Mouse (Mus musculus): Measurements from ENCODE around the gene Lrrc29. TPM values are rescaled to one million over a fixed set of nuclear protein-coding genes. Genes with fewer than 3 reads are reported as not detected.
A peak's percentile ranks its signal among the peaks of the same experiment; 100 is the strongest.

Gene Lrrc29
- polyA plus RNA-seq, 1 experiment from 2014 or later = 2.0 TPM

- H3K9ac ChIP-seq (ENCODE audit: low read length) = peak within 1 kb of the TSS; percentile 80
- H3K4me3 ChIP-seq (ENCODE audit: low read depth, low read length) = peak within 1 kb of the TSS; percentile 63
- no peaks in the 10 kb centered on the region for H3K36me3 ChIP-seq (ENCODE audit: control insufficient read depth, insufficient read depth, low read length)
- peaks cover 8% of the 10 kb centered on the region for H3K4me1 ChIP-seq (replicated peaks; ENCODE audit: control insufficient read depth, insufficient read depth, low read length)
- H3K9me3 ChIP-seq (ENCODE audit: control insufficient read depth, low read length) = no peaks in the 10 kb centered on the region
- DNase-seq (ENCODE audit: low spot score) (peak; percentile 97), ATAC-seq (replicated peaks; ENCODE audit: low FRiP score) (peak; percentile 91)
- H3K27me3 ChIP-seq (ENCODE audit: control insufficient read depth, insufficient read depth, low read length) = no peaks in the 10 kb centered on the region
- peak within 1 kb of the TSS; percentile 78 for H3K4me2 ChIP-seq (ENCODE audit: low read depth, low read length, severe bottlenecking)
- WGBS = under 1% methylated on average over 53 of the region's 53 CpGs
- H3K27ac ChIP-seq (ENCODE audit: low read depth, low read length) = peak within 1 kb of the TSS; percentile 59
Observed at GRCm38 (mm10) chr8:105347428-105348221, 21.5 kb upstream of the Lrrc29 start, which contains the start of gene Fhod1. Fhod1 (minus strand) TSS chr8:105347953.

GRCm38 (mm10) chr8:105346611-105347427 is 20.7 kb upstream of the Lrrc29 start:
- Histone ChIP-seq H3K27me3 (ENCODE audit: control insufficient read depth, insufficient read depth, low read length) (no peaks in the 10 kb centered on the region), H3K27ac (ENCODE audit: low read depth, low read length) (no peak overlapping the region), H3K9ac (ENCODE audit: low read length) (peak overlapping the region; percentile 64), H3K4me2 (ENCODE audit: low read depth, low read length, severe bottlenecking) (peak overlapping the region; percentile 78), H3K9me3 (ENCODE audit: control insufficient read depth, low read length) (no peaks in the 10 kb centered on the region), H3K4me1 (replicated peaks; ENCODE audit: control insufficient read depth, insufficient read depth, low read length) (peaks cover 8% of the 10 kb centered on the region), H3K36me3 (ENCODE audit: control insufficient read depth, insufficient read depth, low read length) (no peaks in the 10 kb centered on the region), H3K4me3 (ENCODE audit: low read depth, low read length) (peak overlapping the region; percentile 63)
- DNase-seq (ENCODE audit: low spot score) = peak; percentile 76
- WGBS = 1% methylated on average over 33 of the region's 34 CpGs
- peak; percentile 11 for ATAC-seq (replicated peaks; ENCODE audit: low FRiP score)

- Histone ChIP-seq H3K9ac (ENCODE audit: low read length) (no peak overlapping the region), H3K4me3 (ENCODE audit: low read depth, low read length) (no peak overlapping the region), H3K4me2 (ENCODE audit: low read depth, low read length, severe bottlenecking) (no peak overlapping the region), H3K27ac (ENCODE audit: low read depth, low read length) (no peak overlapping the region), H3K9me3 (ENCODE audit: control insufficient read depth, low read length) (no peaks in the 10 kb centered on the region), H3K4me1 (replicated peaks; ENCODE audit: control insufficient read depth, insufficient read depth, low read length) (peaks cover 8% of the 10 kb centered on the region), H3K27me3 (ENCODE audit: control insufficient read depth, insufficient read depth, low read length) (no peaks in the 10 kb centered on the region), H3K36me3 (ENCODE audit: control insufficient read depth, insufficient read depth, low read length) (no peaks in the 10 kb centered on the region)
- no peak for ATAC-seq (replicated peaks; ENCODE audit: low FRiP score)
- DNase-seq (ENCODE audit: low spot score) = peak; percentile 40
- WGBS = 71% methylated on average over 7 of the region's 7 CpGs
Observed at GRCm38 (mm10) chr8:105345061-105345975, 19.2 kb upstream of the Lrrc29 start.

GRCm38 (mm10) chr8:105343791-105344574 is 17.9 kb upstream of the Lrrc29 start:
- no peaks in the 10 kb centered on the region for H3K36me3 ChIP-seq (ENCODE audit: control insufficient read depth, insufficient read depth, low read length)
- no peak for DNase-seq (ENCODE audit: low spot score)
- H3K27me3 ChIP-seq (ENCODE audit: control insufficient read depth, insufficient read depth, low read length) = no peaks in the 10 kb centered on the region
- WGBS = 79% methylated on average over 6 of the region's 8 CpGs
- no peak overlapping the region for H3K27ac ChIP-seq (ENCODE audit: low read depth, low read length)
- no peak overlapping the region for H3K4me3 ChIP-seq (ENCODE audit: low read depth, low read length)
- no peak for ATAC-seq (replicated peaks; ENCODE audit: low FRiP score)
- H3K4me1 ChIP-seq (replicated peaks; ENCODE audit: control insufficient read depth, insufficient read depth, low read length) = peaks cover 8% of the 10 kb centered on the region
- H3K9me3 ChIP-seq (ENCODE audit: control insufficient read depth, low read length) = no peaks in the 10 kb centered on the region
- H3K4me2 ChIP-seq (ENCODE audit: low read depth, low read length, severe bottlenecking) = no peak overlapping the region
- no peak overlapping the region for H3K9ac ChIP-seq (ENCODE audit: low read length)

- no peak overlapping the region for H3K4me2 ChIP-seq (ENCODE audit: low read depth, low read length, severe bottlenecking)
- H3K4me3 ChIP-seq (ENCODE audit: low read depth, low read length) = no peak overlapping the region
- no peak overlapping the region for H3K9ac ChIP-seq (ENCODE audit: low read length)
- no peaks in the 10 kb centered on the region for H3K27me3 ChIP-seq (ENCODE audit: control insufficient read depth, insufficient read depth, low read length)
- DNase-seq (ENCODE audit: low spot score) = no peak
- no peaks in the 10 kb centered on the region for H3K36me3 ChIP-seq (ENCODE audit: control insufficient read depth, insufficient read depth, low read length)
- no peaks in the 10 kb centered on the region for H3K9me3 ChIP-seq (ENCODE audit: control insufficient read depth, low read length)
- no peak overlapping the region for H3K27ac ChIP-seq (ENCODE audit: low read depth, low read length)
- no peak for ATAC-seq (replicated peaks; ENCODE audit: low FRiP score)
- 81% methylated on average over 4 of the region's 4 CpGs for WGBS
- H3K4me1 ChIP-seq (replicated peaks; ENCODE audit: control insufficient read depth, insufficient read depth, low read length) = peaks cover 5% of the 10 kb centered on the region; the same call in 1 of the 2 replicates
Observed at GRCm38 (mm10) chr8:105342768-105343167, 16.7 kb upstream of the Lrrc29 start.

- H3K4me2 ChIP-seq (ENCODE audit: low read depth, low read length, severe bottlenecking) = no peak overlapping the region
- no peak overlapping the region for H3K27ac ChIP-seq (ENCODE audit: low read depth, low read length)
- H3K9me3 ChIP-seq (ENCODE audit: control insufficient read depth, low read length) = no peaks in the 10 kb centered on the region
- no peak for ATAC-seq (replicated peaks; ENCODE audit: low FRiP score)
- H3K27me3 ChIP-seq (ENCODE audit: control insufficient read depth, insufficient read depth, low read length) = no peaks in the 10 kb centered on the region
- peak; percentile 15 for DNase-seq (ENCODE audit: low spot score)
- WGBS = 53% methylated on average over 8 of the region's 8 CpGs
- H3K4me1 ChIP-seq (replicated peaks; ENCODE audit: control insufficient read depth, insufficient read depth, low read length) = 0 out of 2 replicates have a peak, but pooled peaks cover 2% of the 10 kb centered on the region
- H3K36me3 ChIP-seq (ENCODE audit: control insufficient read depth, insufficient read depth, low read length) = no peaks in the 10 kb centered on the region
- no peak overlapping the region for H3K9ac ChIP-seq (ENCODE audit: low read length)
- no peak overlapping the region for H3K4me3 ChIP-seq (ENCODE audit: low read depth, low read length)
Observed at GRCm38 (mm10) chr8:105341399-105341798, 15.3 kb upstream of the Lrrc29 start.

GRCm38 (mm10) chr8:105339886-105340635 is 14.0 kb upstream of the Lrrc29 start:
- H3K36me3 ChIP-seq (ENCODE audit: control insufficient read depth, insufficient read depth, low read length) = no peaks in the 10 kb centered on the region
- H3K4me2 ChIP-seq (ENCODE audit: low read depth, low read length, severe bottlenecking) = no peak overlapping the region
- H3K4me1 ChIP-seq (replicated peaks; ENCODE audit: control insufficient read depth, insufficient read depth, low read length) = no peaks in the 10 kb centered on the region
- 81% methylated on average over 6 of the region's 6 CpGs for WGBS
- H3K9ac ChIP-seq (ENCODE audit: low read length) = no peak overlapping the region
- ATAC-seq (replicated peaks; ENCODE audit: low FRiP score) = no peak
- no peak overlapping the region for H3K27ac ChIP-seq (ENCODE audit: low read depth, low read length)
- peak; percentile 40 for DNase-seq (ENCODE audit: low spot score)
- H3K4me3 ChIP-seq (ENCODE audit: low read depth, low read length) = no peak overlapping the region
- no peaks in the 10 kb centered on the region for H3K27me3 ChIP-seq (ENCODE audit: control insufficient read depth, insufficient read depth, low read length)
- H3K9me3 ChIP-seq (ENCODE audit: control insufficient read depth, low read length) = no peaks in the 10 kb centered on the region
